Mouse (Mus musculus): ENCODE results near the gene Sox18. TPM values are rescaled to one million over a fixed set of nuclear protein-coding genes. Genes with fewer than 3 reads are reported as not detected.
A peak's percentile ranks its signal among the peaks of the same experiment; 100 is the strongest.

The Sox18 gene
- total RNA-seq, 2 experiments from 2014 or later = 73.4 to 77.1 TPM

GRCm38 (mm10) chr2:181683381-181683780, 11.9 kb upstream of the Sox18 start:
- intact Hi-C loops (cut with DNase I) = no loop called here
- DNase-seq = no peak

GRCm38 (mm10) chr2:181681978-181682377, 10.5 kb upstream of the Sox18 start:
- DNase-seq = no peak
- intact Hi-C loops (cut with DNase I) = no loop called here

DNA sequence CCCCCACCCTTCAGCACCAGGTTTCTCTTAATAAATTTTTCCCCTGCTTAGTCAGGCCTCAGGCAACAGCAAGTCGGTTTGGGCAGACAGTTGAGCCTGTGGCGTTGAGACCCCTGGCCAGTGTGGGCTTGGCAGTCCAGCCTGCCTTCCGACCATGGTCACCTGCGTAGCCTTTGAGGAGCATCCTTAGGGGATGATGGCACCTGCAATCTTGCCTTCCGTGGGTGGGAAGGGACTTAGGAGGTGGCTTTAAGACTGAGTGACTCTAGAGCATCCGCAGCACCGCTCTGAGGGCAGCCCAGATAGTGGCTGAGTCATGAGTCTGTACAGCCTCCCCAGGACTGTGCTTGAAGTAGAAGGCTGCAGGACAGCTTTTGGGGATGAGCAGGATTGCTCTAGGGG, 9.3 kb upstream of the Sox18 start:
- no peak for DNase-seq
- intact Hi-C loops (cut with DNase I) = no loop called here

DNA sequence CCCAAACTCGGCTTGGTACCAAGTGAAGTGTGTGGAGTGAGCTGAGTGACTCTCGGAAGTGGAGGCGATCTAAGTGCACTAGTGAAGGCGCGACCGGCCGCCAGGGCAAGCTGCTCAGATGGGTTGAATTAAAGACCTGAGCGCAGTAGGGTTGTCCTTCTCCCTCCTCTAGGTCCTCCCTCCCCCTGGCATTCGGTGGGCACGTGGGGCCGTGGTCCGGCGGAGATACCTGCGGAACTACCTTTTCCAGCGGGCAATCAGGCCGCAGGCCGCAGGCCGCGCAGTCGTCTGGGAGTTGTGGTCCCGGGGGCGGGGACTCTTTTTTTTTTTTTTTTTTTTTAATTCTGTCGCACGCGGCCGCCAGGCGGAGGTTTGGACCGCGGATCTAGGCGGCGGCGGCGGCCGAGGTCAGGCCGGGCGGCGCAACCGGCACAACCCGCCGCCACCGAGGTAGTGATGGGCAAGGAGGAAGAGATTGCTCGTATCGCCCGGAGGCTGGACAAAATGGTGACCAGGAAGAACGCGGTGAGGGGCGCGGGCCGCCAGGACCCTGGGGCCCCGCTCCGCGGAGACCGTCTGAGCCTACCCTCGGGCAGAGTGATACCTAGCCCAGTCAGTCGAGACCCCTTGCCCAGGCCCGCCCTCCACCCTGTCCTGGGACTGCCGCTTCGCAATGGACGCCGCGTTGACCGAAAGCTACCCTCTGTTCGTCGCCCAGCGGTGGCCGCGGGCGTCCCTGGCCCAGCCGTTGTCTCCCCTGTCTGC, 8.7 kb upstream of the Sox18 start, which contains the start of gene Tcea2:
Tcea2 (plus strand) TSS at position 360 of the 765 bp plus-strand sequence.
- DNase-seq = peak; percentile 73 to 74
- intact Hi-C loops (cut with DNase I) = loop anchor here (2.0 to 10.0 kb wide), 3 partner anchors 35 to 285 kb away; no protein-coding TSS in a partner anchor

DNA sequence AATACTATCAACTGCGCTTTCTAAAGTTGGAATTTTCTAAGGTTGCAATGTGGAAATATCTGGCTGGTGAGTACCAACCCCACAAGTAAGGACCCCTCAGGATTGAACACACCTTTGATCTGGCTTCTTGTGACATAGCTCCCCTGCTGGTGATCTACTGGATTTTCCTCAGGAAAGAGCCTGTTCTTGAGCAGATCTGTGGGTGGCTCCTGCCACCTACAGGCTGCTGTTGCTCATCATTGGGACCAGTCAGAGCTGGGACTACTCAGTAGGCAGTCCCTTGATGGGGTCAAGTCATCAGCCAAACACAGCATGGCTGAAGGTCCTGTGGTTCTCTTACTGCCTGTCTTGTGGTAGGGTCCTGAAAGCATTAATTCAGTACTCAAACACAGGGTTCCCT, 7.3 kb upstream of the Sox18 start:
- peak; percentile 80 to 81 for DNase-seq
- intact Hi-C loops (cut with DNase I) = loop anchor here (1.0 to 10.0 kb wide), 4 partner anchors 19 to 284 kb away; no protein-coding TSS in a partner anchor

DNA sequence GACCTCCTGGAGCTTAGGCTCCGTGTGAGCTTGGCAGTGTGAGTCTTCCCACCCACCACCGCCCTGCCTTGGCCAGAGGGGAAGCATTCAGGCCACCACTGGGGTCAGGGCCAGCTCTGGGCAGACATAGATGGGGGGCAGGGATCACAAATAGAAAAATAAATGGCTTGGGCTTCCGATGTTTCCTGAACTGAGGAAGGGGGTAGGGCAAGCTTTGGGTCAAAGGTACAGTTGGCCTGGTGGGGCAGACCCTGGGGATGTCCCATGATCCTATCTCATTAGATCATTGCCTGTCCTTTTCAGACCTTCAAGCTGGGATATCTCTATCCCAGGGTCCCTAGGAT, 6.3 kb upstream of the Sox18 start:
- DNase-seq = no peak
- intact Hi-C loops (cut with DNase I) = loop anchor here (1.0 to 10.0 kb wide), 4 partner anchors 18 to 283 kb away; no protein-coding TSS in a partner anchor

DNA sequence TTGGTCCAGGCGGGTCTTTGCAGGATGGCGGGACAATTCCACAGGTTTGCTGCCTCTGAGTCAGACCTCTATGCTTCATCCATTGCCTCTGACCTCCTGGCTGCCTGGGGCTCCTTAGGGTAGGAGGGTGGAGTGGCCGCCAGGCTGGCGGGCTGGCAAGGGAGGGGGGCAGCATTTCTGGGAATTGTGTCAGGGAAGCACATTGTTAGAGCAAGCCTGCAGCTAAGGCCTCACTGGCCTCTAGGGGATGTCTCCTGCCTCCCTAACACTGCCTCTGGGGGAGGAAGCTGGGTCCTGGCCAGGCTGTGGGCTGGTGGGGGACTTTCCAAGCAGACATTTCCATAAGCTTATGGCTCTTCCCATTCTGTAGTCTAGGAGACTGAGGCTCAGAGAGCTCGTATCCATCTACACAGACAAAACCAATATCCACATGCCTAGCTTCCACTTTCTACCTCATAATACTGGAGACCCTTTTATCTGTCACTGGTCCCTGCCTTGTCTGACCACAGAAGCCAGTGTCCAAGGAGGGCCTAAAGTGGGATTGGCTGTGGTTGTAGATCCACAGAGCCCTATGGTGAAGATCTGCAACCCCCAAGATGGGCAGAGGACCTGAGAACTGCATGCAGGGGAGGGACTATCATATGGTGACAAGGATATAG, 5.8 kb upstream of the Sox18 start:
- intact Hi-C loops (cut with DNase I) = loop anchor here (10.0 kb wide), 1 partner anchor 282 kb away; no protein-coding TSS in a partner anchor
- peak; percentile 58 to 65 for DNase-seq

GRCm38 (mm10) chr2:181676424-181676823, 5.0 kb upstream of the Sox18 start:
- no peak for DNase-seq
- intact Hi-C loops (cut with DNase I) = loop anchor here (10.0 kb wide), 1 partner anchor 282 kb away; no protein-coding TSS in a partner anchor

GRCm38 (mm10) chr2:181675454-181675853, 4.0 kb upstream of the Sox18 start:
- intact Hi-C loops (cut with DNase I) = loop anchor here (10.0 kb wide), 1 partner anchor 281 kb away; no protein-coding TSS in a partner anchor
- DNase-seq = peak; percentile 79 to 82

GRCm38 (mm10) chr2:181674934-181675333, 3.5 kb upstream of the Sox18 start:
- no peak for DNase-seq
- intact Hi-C loops (cut with DNase I) = loop anchor here (10.0 kb wide), 1 partner anchor 280 kb away; no protein-coding TSS in a partner anchor

DNA sequence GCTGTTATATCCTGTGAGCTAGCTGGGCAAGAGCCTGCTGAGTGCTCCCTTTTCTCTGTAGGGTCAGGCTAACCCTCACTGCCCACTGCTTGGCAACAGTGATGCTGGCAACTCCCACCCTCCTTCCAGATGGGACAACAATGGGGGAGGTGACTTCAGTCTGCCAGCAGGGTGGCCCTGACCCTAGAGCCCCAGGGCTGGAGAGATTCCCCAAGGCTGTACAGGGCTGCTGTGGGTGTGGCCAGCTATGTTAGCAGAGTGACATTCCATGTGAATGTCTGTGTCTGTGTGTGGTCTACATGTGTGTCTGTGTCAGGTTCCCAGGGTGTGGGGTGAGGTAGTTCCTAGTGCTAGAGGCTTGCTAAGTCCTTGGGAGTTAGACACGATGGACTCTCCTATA, 2.1 kb upstream of the Sox18 start:
- intact Hi-C loops (cut with DNase I) = loop anchor here (10.0 kb wide), 1 partner anchor 279 kb away; no protein-coding TSS in a partner anchor
- no peak for DNase-seq

DNA sequence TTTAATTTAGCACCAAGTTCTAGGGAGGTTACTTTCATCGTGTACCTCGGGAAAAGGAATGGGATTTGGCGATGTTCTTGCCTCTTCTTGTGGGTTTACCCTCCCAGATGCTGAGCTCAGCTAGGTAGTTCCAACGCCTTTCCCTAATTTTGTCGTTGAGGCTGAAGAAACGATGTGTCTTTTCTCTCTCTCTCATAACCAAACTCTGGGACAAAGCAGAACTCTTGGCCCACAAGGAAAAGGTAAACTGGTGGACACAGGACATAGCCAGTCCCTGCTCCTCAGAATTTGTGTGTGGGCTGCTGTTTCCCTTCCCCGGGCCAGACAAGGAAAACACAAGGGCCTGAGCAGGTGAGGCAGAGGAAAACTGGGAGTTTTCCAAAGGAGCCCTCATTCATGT, 544 bp upstream of the Sox18 start:
- intact Hi-C loops (cut with DNase I) = loop anchor here (10.0 kb wide), 1 partner anchor 277 kb away; no protein-coding TSS in a partner anchor
- DNase-seq = no peak

DNA sequence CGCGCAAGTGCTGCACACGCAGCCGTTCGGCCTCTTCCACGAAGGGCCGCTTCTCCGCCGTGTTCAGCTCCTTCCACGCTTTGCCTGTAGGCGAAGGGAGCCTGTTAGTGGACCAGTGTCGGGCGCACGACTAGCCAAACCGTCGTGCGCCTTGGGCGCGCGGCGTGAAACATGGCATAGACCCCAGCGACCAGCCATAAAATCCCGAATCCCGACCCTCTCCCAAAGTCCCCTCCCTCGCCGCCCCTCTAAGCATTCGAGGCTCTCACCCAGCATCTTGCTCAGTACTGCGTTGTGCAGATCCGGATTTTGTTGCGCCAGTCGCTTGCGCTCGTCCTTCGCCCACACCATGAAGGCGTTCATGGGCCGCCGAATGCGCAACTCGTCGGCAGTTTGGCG, 528 bp downstream of the Sox18 start:
- no peak for DNase-seq
- intact Hi-C loops (cut with DNase I) = loop anchor here (10.0 kb wide), 1 partner anchor 276 kb away; no protein-coding TSS in a partner anchor

- intact Hi-C loops (cut with DNase I) = loop anchor here (10.0 kb wide), 1 partner anchor 276 kb away; no protein-coding TSS in a partner anchor
- DNase-seq = peak in 1 of 2 experiments; percentile 36
Measured at GRCm38 (mm10) chr2:181670285-181670912, 1.0 kb downstream of the Sox18 start.

GRCm38 (mm10) chr2:181663298-181663630, 8.2 kb downstream of the Sox18 start:
- DNase-seq = peak; percentile 77 to 78
- intact Hi-C loops (cut with DNase I) = no loop called here

DNA sequence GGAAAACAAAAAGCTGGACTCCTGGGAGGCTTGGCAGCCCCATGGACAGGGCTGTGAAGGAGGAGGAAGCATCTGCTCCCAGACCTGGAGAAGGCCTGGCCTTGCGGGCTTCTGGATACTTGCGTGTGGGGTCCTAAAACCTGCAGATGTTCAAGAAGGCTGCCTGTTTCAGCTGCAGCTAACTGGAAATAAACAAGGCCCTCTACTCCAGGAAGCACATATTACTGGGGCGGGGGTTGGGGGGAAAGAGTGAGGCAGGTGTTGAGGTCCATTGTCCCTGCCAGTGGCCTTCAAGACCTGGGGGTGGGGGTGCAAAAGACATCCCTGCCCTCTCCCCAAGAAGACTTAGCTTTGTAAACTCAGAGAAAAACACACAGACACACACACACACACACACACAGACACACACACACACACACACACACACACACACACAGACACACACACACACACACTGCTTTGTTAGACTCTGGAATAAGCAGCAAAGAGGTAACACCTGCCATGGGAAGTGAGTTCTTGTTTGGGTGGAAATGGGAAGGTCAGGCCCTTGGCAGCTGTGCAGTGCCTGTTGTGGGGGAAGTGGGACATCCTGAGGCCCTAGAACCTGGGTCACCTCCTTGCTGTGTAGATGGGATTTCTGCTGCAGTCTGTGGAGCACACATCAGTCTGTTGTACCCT, 8.7 kb downstream of the Sox18 start:
- DNase-seq = no peak
- intact Hi-C loops (cut with DNase I) = no loop called here

DNA sequence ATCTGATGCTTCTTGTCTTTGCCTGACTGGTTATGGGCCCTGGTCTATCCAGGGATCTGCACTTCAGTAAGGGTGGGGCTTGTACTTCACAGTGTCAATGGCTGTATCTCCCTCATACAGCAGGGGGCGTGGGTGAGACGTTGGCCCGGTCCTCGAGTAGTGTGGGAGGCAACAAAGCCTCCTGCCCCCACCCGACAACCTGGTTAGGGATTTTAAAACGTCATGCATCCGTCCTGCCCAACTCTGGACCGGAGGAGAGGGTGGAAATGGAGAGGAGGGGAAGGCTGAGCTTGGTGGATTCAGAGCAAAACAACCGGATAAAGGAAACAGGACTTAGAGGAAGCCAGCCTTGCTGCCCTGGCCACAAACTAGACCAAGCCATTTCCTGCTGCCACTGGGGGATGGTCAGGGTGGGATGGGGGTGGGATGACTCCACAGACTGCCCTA, 11.8 kb downstream of the Sox18 start:
- DNase-seq = peak; percentile 90 to 91
- intact Hi-C loops (cut with DNase I) = loop anchor here (1.0 to 5.0 kb wide), 2 partner anchors 19 to 37 kb away; no protein-coding TSS in a partner anchor

DNA sequence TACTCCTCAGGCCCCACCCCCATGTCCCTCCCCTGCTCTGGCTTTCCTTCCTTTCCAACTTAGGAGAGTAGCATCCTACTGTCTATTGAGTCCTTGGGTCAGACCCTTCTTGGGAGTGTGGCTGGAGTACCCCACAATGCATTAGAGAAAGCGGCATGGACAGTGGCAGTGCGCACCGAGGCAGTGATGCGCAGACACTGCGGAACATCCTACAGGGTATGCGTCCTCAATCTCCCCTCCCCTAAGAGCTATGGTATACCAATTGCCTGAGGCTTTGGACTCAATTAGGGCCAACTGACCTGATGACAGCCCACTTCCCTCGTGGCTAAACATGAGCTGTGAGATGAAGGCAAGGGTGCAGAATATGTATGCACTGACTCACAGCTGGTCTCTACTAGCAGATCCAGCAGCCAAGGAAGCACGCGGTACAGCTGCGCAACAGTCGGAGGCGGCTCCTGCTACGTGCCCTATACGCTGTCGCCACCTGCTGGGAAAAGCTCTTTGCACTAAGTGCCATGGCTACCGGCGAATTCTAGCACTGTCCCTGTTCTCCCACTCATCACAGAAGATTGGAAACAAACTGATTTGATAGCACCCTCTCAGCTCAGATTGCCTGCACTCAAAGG, 12.4 kb downstream of the Sox18 start:
- intact Hi-C loops (cut with DNase I) = loop anchor here (1.0 to 5.0 kb wide), 2 partner anchors 19 to 37 kb away; no protein-coding TSS in a partner anchor

GRCm38 (mm10) chr2:181658528-181658927, 12.9 kb downstream of the Sox18 start:
- intact Hi-C loops (cut with DNase I) = loop anchor here (5.0 kb wide), 1 partner anchor 36 kb away; no protein-coding TSS in a partner anchor
- DNase-seq = no peak

More for the DNA sequence above, 12.4 kb downstream of the Sox18 start:
- DNase-seq = peak; percentile 72 to 78

Data from heart, postnatal 14 days (tissue).